Mouse (Mus musculus) liver, adult 2 months (tissue): ENCODE measurements at regions not wholly inside any gene's neighbourhood (a gene's known extent, or its start where the extent isn't known, plus 50 kb on each side); places are given as distances from the start of the nearest gene placed in this dataset.

Experiments used
- CTCF ChIP-seq: fragments of 200-500 bp; IDR thresholded peaks from 2 replicates; pipeline ENCODE4 v1.5.1; 2011; ENCODE audit warnings: low read depth, low read length, control low read depth
- POLR2A ChIP-seq: fragments of 200-500 bp; IDR thresholded peaks from 2 replicates; pipeline ENCODE4 v1.6.1; 2011; ENCODE audit warnings: low read length, control low read depth; ENCODE audit not compliant: insufficient read depth; ENCODE audit errors: extremely low read depth

- no peak for TF ChIP-seq CTCF
- TF ChIP-seq POLR2A = no peak
Measured at GRCm38 (mm10) chr10:98808644-98809043, 105.6 kb upstream of the Atp2b1 start.
